Mouse (Mus musculus) liver, postnatal 0 days (tissue): ENCODE data around the gene Irgm2.

Experiments
- CTCF ChIP-seq: sonication (generic); IDR thresholded peaks from 2 replicates; pipeline ENCODE4 v1.5.1; 2016; ENCODE audit warnings: antibody characterized with exemption, low read depth
- EP300 ChIP-seq: IDR thresholded peaks from 2 replicates; pipeline ENCODE4 v1.6.1; 2016; ENCODE audit warnings: antibody characterized with exemption, low read depth, mild to moderate bottlenecking

- no peak for TF ChIP-seq CTCF
- no peak for TF ChIP-seq EP300
These were observed 24.3 kb downstream of the Irgm2 start for GRCm38 (mm10) chr11:58223751-58224150.
